Mouse (Mus musculus) liver, postnatal 0 days (tissue): ENCODE data around the gene Zyg11b.

ENCODE experiments used
- CTCF ChIP-seq: sonication (generic); IDR thresholded peaks from 2 replicates; pipeline ENCODE4 v1.5.1; 2016; ENCODE audit warnings: antibody characterized with exemption, low read depth
- EP300 ChIP-seq: IDR thresholded peaks from 2 replicates; pipeline ENCODE4 v1.6.1; 2016; ENCODE audit warnings: antibody characterized with exemption, low read depth, mild to moderate bottlenecking

GRCm38 (mm10) chr4:108265774-108266173 lies 35.1 kb downstream of the Zyg11b start:
- TF ChIP-seq CTCF (no peak), EP300 (0 out of 2 replicates have a peak, but pooled peaks have one; percentile 24)
